Mouse (Mus musculus): ENCODE data around the gene Hoxc4. TPM values are rescaled to one million over a fixed set of nuclear protein-coding genes. Genes with fewer than 3 reads are reported as not detected.

The Hoxc4 gene
- polyA plus RNA-seq, 1 experiment from 2014 or later = not detected

DNA sequence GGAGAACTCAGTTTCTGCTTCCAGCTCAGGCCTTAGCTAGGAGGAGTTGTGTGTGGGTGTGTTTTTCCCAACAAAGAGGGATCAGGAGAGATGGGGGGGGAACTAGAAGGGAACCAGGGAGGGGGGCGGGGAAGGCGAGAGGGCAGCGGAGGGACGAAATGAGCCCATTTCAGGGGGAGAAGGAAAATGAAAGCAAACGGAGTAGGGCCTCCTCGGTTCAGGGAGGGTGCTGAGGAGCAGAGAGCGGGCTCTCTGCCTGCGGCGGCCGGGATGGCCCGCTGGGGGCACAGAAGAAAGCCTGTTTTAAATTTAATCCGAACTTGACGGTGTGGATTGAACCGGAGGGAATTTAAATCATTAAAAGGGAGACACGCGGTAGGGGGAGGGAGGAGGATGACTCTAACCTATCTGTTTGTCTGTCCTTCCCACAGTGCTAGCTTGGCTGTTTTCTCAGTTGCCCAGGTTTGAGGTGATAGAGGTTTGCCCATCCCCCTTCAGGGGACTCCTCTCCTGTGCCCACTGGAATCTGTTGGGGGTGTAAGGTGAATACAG, 41.2 kb upstream of the Hoxc4 start:
- H3K27ac ChIP-seq (ENCODE audit: low read length) = no peak overlapping the region
- peaks cover 80% of the 10 kb centered on the region for H3K27me3 ChIP-seq (ENCODE audit: control insufficient read depth, insufficient read depth, low read depth, low read length)
- H3K9ac ChIP-seq (ENCODE audit: low read depth, low read length) = no peak overlapping the region
- 0% methylated on average over 16 of the region's 16 CpGs for WGBS
- H3K4me2 ChIP-seq (ENCODE audit: low read length) = no peak overlapping the region; the same call in 1 of the 2 replicates
- H3K4me1 ChIP-seq (ENCODE audit: control insufficient read depth, insufficient read depth, low read length) = peaks cover 2% of the 10 kb centered on the region; the same call in 1 of the 2 replicates
- H3K4me3 ChIP-seq (ENCODE audit: low read depth, low read length) = no peak overlapping the region
- no peak for ATAC-seq
- H3K36me3 ChIP-seq (ENCODE audit: control insufficient read depth, insufficient read depth, low read length) = no peaks in the 10 kb centered on the region
- H3K9me3 ChIP-seq (replicated peaks; ENCODE audit: control insufficient read depth, low read length, poor library complexity, severe bottlenecking) = no peaks in the 10 kb centered on the region

DNA sequence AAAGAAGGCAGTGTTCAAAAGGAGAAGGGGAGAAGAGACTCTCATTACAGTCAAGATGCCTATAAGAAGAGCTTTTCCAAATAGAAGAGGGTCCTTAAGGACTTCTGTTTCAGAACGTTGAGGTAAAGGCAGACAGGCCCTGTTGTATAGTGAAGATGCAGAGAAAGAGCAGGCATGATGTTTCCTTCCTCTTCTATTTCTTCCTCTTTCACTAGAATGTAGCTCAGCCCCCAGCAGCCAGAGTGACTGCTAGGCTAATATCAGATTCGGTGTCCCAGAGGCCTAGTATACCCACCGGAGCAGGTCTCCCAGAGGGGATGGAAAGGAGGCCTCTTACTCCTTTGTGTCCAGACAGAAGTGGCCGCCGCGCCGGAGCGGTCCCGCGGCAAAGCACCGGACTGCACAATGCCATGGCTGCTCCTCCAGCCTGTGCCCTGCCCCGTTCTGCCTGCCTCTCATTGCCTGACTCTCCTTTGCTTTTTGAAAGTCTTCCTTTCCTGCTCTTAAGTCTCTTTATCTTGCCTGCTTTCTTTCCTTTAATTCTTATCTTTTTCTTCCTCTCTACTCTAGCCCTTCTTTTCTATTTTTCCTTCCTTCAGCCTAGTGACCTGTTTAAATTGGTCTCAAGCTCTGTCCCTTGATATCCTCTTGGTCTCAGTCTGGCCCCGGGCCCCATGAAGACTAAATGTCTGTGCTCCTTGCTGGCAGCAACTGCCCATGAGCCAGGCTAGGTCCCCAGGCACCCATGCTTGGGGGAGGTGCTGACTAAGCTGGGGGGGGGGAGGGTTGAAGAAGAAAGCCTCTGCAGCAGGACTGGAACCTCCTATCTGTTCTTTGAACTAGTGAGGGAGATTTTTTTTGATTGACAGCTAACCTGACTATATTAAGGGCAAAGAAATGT, 39.9 kb upstream of the Hoxc4 start:
- Histone ChIP-seq H3K4me1 (ENCODE audit: control insufficient read depth, insufficient read depth, low read length) (peaks cover 2% of the 10 kb centered on the region; the same call in 1 of the 2 replicates), H3K9ac (ENCODE audit: low read depth, low read length) (no peak overlapping the region), H3K36me3 (ENCODE audit: control insufficient read depth, insufficient read depth, low read length) (no peaks in the 10 kb centered on the region), H3K4me3 (ENCODE audit: low read depth, low read length) (no peak overlapping the region), H3K27me3 (ENCODE audit: control insufficient read depth, insufficient read depth, low read depth, low read length) (peaks cover 78% of the 10 kb centered on the region), H3K9me3 (replicated peaks; ENCODE audit: control insufficient read depth, low read length, poor library complexity, severe bottlenecking) (no peaks in the 10 kb centered on the region), H3K4me2 (ENCODE audit: low read length) (no peak overlapping the region), H3K27ac (ENCODE audit: low read length) (no peak overlapping the region)
- 0% methylated on average over 13 of the region's 13 CpGs for WGBS
- ATAC-seq = no peak

DNA sequence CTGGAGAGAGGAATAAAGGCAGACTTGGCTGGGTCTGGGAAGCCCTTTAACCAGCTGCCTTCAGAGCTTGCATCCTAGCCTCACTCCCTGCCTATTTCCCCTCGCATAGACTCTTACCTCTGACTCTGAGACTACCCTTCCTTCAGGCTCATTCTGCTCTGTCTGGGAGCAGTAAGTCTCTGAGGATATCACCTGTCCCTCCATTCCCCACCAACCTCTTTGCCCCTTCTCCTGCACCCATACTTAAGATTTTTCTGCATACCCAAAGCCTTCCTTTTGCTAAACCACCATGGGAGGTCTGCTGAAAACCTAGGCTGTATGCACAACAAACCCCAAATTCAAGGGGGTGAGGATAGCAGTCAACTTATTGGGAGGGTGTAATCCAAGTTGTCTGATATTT, 38.8 kb upstream of the Hoxc4 start:
- no peaks in the 10 kb centered on the region for H3K36me3 ChIP-seq (ENCODE audit: control insufficient read depth, insufficient read depth, low read length)
- H3K9ac ChIP-seq (ENCODE audit: low read depth, low read length) = no peak overlapping the region
- peaks cover 78% of the 10 kb centered on the region for H3K27me3 ChIP-seq (ENCODE audit: control insufficient read depth, insufficient read depth, low read depth, low read length)
- H3K9me3 ChIP-seq (replicated peaks; ENCODE audit: control insufficient read depth, low read length, poor library complexity, severe bottlenecking) = no peaks in the 10 kb centered on the region
- WGBS = 4% methylated on average over 1 of the region's 1 CpGs
- no peak overlapping the region for H3K4me2 ChIP-seq (ENCODE audit: low read length)
- H3K27ac ChIP-seq (ENCODE audit: low read length) = no peak overlapping the region
- H3K4me3 ChIP-seq (ENCODE audit: low read depth, low read length) = no peak overlapping the region
- peaks cover 2% of the 10 kb centered on the region; the same call in 1 of the 2 replicates for H3K4me1 ChIP-seq (ENCODE audit: control insufficient read depth, insufficient read depth, low read length)
- ATAC-seq = no peak

DNA sequence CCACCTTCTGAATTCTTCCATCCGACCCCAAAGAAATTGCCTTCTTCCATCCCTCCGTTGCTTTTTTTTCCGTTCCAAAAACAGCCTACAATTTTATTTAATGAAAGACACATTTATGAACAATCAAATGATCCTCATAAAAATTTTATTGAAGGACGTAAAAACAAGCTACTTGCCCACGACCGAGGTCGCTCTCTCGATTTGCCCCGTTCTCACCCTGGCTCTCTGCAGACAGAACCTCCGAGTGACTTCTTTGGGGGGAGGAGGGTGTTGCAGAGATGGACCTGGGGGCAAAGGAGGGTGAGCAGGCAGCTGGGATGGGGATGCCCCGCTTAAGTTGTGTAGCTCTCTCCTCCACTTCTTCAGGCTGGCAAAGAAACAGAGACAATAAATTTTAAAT, 38.4 kb upstream of the Hoxc4 start:
- Histone ChIP-seq H3K4me2 (ENCODE audit: low read length) (no peak overlapping the region), H3K27me3 (ENCODE audit: control insufficient read depth, insufficient read depth, low read depth, low read length) (peaks cover 78% of the 10 kb centered on the region), H3K9me3 (replicated peaks; ENCODE audit: control insufficient read depth, low read length, poor library complexity, severe bottlenecking) (no peaks in the 10 kb centered on the region), H3K4me3 (ENCODE audit: low read depth, low read length) (no peak overlapping the region), H3K36me3 (ENCODE audit: control insufficient read depth, insufficient read depth, low read length) (no peaks in the 10 kb centered on the region), H3K9ac (ENCODE audit: low read depth, low read length) (no peak overlapping the region), H3K4me1 (ENCODE audit: control insufficient read depth, insufficient read depth, low read length) (peaks cover 2% of the 10 kb centered on the region; the same call in 1 of the 2 replicates), H3K27ac (ENCODE audit: low read length) (no peak overlapping the region)
- 3% methylated on average over 11 of the region's 11 CpGs for WGBS
- ATAC-seq = no peak

DNA sequence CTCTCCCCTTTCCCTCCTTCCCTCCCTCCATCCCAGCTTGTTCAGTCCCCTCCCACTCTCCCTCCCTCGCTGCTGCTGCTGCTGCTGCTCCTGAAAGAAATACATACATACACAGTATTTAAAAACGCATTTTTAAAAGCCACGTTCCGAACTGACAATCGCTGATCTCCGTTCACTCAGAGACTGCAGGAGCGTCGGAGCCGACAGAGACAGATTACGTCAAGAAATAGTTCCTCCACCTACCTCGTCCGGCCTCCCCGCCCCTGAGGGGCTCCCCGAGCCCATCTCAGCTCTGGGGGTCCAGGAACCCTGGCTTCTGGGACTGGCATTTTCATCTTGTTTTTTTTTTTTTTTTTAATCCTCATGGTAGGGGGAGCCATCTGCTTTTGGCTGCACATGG, 37.8 kb upstream of the Hoxc4 start:
- Histone ChIP-seq H3K27me3 (ENCODE audit: control insufficient read depth, insufficient read depth, low read depth, low read length) (peaks cover 78% of the 10 kb centered on the region), H3K4me2 (ENCODE audit: low read length) (no peak overlapping the region), H3K27ac (ENCODE audit: low read length) (no peak overlapping the region), H3K9ac (ENCODE audit: low read depth, low read length) (no peak overlapping the region), H3K4me3 (ENCODE audit: low read depth, low read length) (no peak overlapping the region), H3K9me3 (replicated peaks; ENCODE audit: control insufficient read depth, low read length, poor library complexity, severe bottlenecking) (no peaks in the 10 kb centered on the region), H3K4me1 (ENCODE audit: control insufficient read depth, insufficient read depth, low read length) (peaks cover 2% of the 10 kb centered on the region; the same call in 1 of the 2 replicates), H3K36me3 (ENCODE audit: control insufficient read depth, insufficient read depth, low read length) (no peaks in the 10 kb centered on the region)
- ATAC-seq = no peak
- under 1% methylated on average over 14 of the region's 14 CpGs for WGBS

DNA sequence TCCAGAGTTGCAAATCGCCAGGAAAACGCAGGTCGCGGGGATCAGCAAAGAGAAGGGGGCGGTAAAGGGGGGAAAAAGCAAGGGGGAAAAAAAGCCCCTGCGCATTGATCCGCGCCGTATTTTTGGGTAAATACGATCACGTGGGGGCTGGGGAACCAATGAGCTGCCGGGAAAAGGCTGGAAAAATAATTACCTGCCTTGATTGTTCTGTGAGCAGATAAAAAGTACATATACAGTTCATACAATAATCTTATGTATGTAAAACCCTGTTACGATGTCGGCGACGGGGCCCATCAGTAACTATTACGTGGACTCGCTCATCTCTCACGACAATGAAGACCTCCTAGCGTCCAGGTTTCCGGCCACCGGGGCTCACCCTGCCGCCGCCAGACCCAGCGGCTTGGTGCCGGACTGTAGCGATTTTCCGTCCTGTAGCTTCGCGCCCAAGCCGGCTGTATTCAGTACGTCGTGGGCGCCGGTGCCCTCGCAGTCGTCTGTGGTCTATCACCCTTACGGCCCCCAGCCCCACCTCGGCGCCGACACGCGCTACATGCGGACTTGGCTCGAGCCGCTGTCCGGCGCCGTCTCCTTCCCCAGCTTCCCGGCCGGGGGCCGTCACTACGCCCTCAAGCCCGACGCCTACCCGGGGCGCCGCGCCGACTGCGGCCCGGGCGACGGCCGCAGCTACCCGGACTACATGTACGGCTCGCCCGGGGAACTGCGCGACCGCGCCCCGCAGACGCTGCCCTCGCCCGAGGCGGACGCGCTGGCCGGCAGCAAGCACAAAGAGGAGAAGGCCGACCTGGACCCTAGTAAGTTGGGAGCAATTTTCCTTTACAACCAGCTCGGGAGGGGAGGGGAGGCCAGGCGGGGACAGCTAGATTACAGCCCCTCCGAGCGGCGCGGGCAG, 37.1 kb upstream of the Hoxc4 start:
- no peak for ATAC-seq
- H3K27ac ChIP-seq (ENCODE audit: low read length) = no peak overlapping the region
- peak overlapping the region; percentile 8; the same call in 1 of the 2 replicates for H3K4me3 ChIP-seq (ENCODE audit: low read depth, low read length)
- H3K27me3 ChIP-seq (ENCODE audit: control insufficient read depth, insufficient read depth, low read depth, low read length) = peaks cover 81% of the 10 kb centered on the region
- no peak overlapping the region for H3K4me2 ChIP-seq (ENCODE audit: low read length)
- no peaks in the 10 kb centered on the region for H3K9me3 ChIP-seq (replicated peaks; ENCODE audit: control insufficient read depth, low read length, poor library complexity, severe bottlenecking)
- no peak overlapping the region for H3K9ac ChIP-seq (ENCODE audit: low read depth, low read length)
- WGBS = under 1% methylated on average over 88 of the region's 88 CpGs
- H3K4me1 ChIP-seq (ENCODE audit: control insufficient read depth, insufficient read depth, low read length) = peaks cover 2% of the 10 kb centered on the region; the same call in 1 of the 2 replicates
- H3K36me3 ChIP-seq (ENCODE audit: control insufficient read depth, insufficient read depth, low read length) = no peaks in the 10 kb centered on the region

DNA sequence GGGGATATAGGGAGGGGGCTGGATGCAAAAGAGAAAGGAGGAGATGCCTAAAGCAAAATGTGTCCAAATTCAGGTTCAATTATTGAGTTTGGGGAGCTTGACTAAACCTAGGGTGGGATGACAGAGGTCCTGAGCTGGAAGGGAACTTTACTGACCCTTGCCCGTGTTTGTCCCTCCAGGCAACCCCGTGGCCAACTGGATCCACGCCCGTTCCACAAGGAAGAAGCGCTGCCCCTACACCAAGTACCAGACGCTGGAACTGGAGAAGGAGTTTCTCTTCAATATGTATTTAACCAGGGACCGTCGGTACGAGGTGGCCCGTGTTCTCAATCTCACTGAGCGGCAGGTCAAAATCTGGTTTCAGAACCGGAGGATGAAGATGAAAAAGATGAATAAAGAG, 35.0 kb upstream of the Hoxc4 start:
- Histone ChIP-seq H3K27ac (ENCODE audit: low read length) (no peak overlapping the region), H3K4me2 (ENCODE audit: low read length) (no peak overlapping the region), H3K36me3 (ENCODE audit: control insufficient read depth, insufficient read depth, low read length) (no peaks in the 10 kb centered on the region), H3K4me3 (ENCODE audit: low read depth, low read length) (no peak overlapping the region), H3K9ac (ENCODE audit: low read depth, low read length) (no peak overlapping the region), H3K4me1 (ENCODE audit: control insufficient read depth, insufficient read depth, low read length) (peaks cover 2% of the 10 kb centered on the region; the same call in 1 of the 2 replicates), H3K27me3 (ENCODE audit: control insufficient read depth, insufficient read depth, low read depth, low read length) (peaks cover 84% of the 10 kb centered on the region), H3K9me3 (replicated peaks; ENCODE audit: control insufficient read depth, low read length, poor library complexity, severe bottlenecking) (no peaks in the 10 kb centered on the region)
- under 1% methylated on average over 12 of the region's 12 CpGs for WGBS
- ATAC-seq = no peak

DNA sequence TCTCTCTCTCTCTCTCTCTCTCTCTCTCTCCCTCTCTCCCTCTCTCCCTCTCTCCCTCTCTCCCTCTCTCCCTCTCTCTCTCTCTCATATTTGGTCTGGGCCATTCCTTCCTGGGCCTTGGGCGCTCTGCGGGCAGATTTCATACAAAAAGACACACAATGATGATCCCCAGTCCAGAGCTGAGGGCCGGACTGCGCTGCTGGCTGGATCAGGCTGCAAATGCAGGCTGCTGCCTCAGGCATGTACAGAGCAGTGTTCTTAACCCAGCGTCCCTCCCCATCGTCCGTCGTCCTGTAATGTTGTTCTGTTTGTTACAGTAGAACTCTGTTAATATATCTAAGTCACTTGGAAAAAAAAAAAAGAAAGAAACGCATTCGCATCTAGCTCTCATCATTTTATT, 34.2 kb upstream of the Hoxc4 start:
- no peak for ATAC-seq
- no peak overlapping the region for H3K9ac ChIP-seq (ENCODE audit: low read depth, low read length)

More for the DNA sequence above, 34.2 kb upstream of the Hoxc4 start:
- Histone ChIP-seq H3K36me3 (ENCODE audit: control insufficient read depth, insufficient read depth, low read length) (no peaks in the 10 kb centered on the region), H3K9me3 (replicated peaks; ENCODE audit: control insufficient read depth, low read length, poor library complexity, severe bottlenecking) (no peaks in the 10 kb centered on the region), H3K4me2 (ENCODE audit: low read length) (no peak overlapping the region), H3K27ac (ENCODE audit: low read length) (no peak overlapping the region), H3K4me1 (ENCODE audit: control insufficient read depth, insufficient read depth, low read length) (peaks cover 2% of the 10 kb centered on the region; the same call in 1 of the 2 replicates), H3K27me3 (ENCODE audit: control insufficient read depth, insufficient read depth, low read depth, low read length) (peaks cover 85% of the 10 kb centered on the region), H3K4me3 (ENCODE audit: low read depth, low read length) (no peak overlapping the region)
- WGBS = under 1% methylated on average over 10 of the region's 10 CpGs
